Mouse (Mus musculus) layer of hippocampus, adult 8-10 months (tissue): Measurements from ENCODE around the gene Gm20390. TPM values are rescaled to one million over a fixed set of nuclear protein-coding genes. Genes with fewer than 3 reads are reported as not detected.
"Not testable (repeated sequence)": the region's sequence is repeated elsewhere in the genome, so short reads cannot be mapped to it uniquely, and the experiment has no call there.

Experiments
- DNase-seq, 2 experiments: peaks; one replicate each; pipeline ENCODE4 v3.0.0; 2022; ENCODE audit warnings: low spot score in 2 of 2
- total RNA-seq, 4 experiments: library from RNA; stranded (reverse); gene quantifications; 2 replicates each; pipeline ENCODE4 v1.2.4; 2022

Gm20390 gene
- total RNA-seq, 4 experiments from 2014 or later: 86.0 to 119 (median 96.1) TPM

DNA sequence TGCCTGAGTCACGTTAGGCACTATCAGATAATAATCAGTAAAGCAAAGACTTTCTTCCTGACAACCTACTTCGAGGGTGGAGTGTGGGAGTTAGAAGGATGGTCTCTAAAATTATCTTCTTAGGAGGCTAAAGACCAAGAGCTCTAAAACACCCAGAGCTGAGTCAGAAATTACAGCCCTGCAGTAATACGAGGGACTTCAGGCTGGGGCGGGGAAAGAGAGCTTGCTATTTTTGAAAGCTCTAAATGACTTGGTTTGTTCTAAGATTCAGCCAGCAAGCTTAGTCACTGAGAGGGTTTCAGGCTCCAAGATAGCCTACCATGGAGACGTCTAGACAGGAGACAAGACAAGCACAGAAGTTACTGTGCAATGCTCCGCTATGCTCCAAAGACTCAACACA lies 2.7 kb downstream of the Gm20390 start:
- DNase-seq: no peak

DNA sequence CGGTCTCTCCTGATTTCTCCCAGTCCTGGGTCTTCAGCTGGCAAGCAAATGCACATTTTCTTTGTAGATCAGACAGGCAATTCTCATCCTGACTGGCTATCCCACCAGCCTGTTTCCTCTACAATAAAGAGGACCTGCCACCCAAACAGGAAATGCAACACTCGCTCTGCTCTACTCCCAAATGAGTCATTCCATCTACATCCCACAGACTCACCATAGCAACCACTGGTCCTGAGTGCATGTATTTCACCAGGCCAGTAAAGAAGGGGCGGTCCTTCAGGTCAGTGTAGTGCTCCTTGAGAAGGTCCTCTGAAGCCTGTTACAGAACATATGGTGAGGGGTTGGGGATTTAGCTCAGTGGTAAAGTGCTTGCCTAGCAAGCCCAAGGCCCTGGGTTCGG lies 5.1 kb downstream of the Gm20390 start:
- DNase-seq: no peak

DNA sequence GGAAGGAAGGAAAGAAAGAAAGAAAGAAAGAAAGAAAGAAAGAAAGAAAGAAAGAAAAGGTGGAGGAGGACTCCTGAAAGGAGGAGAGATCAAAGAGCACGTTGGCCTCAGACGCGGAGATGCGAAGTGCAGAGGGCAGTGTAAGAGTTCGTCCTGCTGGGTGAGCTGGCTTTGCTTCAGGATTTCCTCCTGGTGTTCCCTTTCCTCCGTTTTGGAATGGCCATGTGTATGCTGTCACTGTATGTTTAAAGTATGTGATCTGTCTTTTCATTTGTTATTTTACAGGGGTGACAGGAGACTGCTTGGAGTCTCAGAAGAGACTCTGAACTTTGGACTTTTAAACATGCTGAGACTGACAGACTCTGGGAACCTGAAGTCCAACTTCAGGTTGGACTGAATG lies 6.6 kb downstream of the Gm20390 start:
- DNase-seq: no peak

DNA sequence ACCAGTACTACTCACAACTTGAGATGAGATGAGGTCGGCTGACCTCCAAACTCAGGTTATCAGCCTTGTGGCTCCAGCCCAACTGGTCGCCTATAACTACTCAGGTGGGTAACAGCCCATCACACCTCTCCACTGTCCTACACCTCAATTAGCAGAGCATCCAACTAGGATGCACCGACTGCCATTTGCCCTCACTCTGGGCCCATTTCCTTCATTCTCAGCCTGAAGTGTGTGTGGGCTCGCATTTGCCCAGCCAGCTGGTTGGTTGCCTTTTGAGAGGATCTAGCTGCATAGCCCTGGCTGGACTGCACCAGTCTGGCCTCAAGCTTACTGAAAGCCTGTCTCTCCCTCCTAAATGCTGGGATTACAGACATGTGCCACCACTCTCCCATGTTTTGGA lies 10.3 kb downstream of the Gm20390 start:
- DNase-seq: no peak

DNA sequence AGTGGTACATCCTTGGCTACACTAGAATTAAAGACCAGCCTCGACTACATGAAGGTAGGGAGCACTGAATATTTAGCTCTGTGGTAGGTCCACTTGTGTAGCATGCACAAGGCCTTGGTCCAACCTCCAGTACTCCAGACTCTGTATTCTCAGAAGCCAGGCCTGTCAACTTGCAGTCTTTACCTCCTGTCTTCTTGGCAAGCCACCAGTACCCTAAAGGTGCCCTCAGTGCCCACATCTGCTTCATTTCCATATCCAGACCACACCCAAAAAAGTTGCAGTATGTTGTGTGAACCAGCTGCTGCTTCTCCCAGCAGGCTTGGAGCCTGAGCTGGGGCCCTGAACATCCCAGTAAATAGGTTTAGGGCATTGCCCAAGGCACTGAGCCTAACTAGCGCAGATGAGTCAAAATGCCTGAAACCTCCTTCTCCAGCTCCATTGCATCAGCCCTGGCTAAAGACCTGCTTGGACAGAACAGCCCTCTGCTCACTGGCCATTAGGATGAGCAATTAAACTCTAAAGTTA lies 11.0 kb downstream of the Gm20390 start:
- DNase-seq: no peak

DNA sequence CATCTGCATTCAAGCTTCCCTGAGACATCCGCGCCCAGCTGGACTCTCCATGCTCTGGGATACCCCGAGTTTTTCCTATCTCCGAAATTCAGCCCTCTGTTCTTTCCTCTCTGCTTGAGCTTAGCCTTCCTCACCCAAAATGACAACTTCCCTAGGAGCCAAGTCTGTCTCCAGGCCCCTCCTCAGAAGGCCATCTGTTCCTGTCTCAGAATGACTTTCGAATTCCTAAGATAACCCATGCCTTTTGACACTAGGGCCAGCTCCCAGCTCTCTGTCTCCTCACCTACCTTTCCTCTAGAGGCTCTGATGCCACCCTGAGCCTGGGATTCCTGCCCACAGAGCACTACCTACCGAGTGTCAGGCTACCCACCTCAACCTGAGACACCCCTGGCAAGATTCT lies 11.9 kb downstream of the Gm20390 start, which contains the start of gene Nme2:
Nme2 (minus strand) TSS at position 101 of the 400 bp plus-strand sequence.
- no peak for DNase-seq

DNA sequence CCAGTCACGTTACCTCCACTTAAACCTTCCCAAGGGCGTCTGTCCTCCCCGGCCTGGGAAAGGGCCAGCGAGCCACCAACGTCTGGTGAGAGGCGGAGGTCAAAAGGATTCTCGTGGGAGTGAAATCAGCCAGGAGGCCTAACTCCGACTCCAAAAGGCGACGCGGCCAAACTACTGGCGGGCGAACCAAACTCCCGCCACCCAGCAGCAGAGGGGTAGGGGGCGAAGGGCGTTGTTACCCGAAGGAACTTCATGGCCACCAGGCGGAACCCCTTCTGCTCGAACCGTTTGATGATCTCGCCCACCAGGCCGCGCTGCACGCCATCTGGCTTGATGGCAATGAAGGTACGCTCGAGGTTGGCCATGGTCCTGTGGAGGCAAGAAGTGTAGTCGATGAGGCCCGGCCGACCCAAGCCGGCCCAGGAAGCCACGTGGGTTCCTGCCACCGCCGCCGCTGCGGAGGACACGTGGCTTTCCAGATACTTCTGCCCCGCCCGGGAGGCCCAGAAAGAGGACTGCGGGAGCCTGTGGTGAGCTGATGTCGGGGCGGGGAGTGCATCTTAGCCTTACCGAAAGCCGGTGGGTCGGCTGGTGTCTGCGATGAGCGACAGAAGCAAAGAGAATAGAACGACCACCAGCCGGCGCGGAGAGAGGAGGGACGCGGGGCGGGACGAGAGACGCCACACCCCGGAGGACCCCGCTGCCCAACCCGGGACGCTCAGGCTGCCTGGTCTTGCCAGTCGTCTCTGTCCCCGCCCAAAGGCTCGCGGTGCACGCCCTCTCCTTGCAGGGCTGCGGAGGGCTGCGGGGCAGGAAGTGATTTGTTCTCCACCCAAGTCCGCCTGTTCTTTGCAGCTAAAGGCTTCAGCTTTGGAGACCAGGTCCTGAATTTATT lies 12.6 kb downstream of the Gm20390 start:
- peak; percentile 80 to 85 for DNase-seq

DNA sequence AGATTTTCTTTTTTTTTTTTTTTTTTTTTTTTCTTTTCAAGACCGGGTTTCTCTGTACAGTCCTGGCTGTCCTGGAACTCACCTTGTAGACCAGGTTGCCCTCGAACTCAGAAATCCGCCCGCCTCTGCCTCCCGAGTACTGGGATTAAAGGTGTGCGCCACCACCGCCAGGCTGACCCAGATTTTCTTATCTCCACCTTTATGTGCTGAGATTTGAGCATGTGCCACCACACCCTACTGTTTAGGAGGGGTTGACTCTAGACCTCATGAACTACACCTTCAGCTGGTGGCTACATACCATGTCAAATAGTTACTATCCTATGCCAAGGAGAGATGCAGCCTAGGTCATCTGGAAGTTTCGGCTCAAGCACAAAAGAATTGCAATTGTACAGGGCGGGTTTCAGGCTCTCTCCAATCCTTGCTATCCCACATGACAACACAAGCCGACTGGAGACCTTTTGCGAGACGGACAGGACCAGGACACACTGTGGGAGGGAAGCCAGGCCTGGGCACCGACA lies 13.3 kb downstream of the Gm20390 start:
- peak in 1 of 2 experiments; percentile 24 for DNase-seq

DNA sequence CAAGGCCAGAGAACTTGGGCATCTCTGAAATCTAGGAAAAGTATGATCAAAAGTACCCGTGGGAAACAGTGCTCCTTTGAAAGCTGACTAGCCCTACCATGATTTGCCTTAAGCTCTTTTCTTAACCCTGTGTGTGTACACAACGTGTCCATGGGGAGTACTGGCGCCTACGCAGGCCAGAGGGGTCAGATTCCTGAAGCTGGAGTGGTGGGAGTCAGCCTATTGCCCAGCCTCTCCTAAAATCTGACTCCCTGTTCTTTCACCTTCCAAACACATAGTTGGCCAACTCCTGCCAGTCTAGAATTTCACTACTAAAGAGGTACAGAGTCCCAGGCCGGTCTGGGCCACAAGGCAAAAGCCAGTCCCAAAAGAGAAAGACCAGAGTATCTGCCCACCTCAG lies 15.7 kb downstream of the Gm20390 start:
- DNase-seq: no peak

DNA sequence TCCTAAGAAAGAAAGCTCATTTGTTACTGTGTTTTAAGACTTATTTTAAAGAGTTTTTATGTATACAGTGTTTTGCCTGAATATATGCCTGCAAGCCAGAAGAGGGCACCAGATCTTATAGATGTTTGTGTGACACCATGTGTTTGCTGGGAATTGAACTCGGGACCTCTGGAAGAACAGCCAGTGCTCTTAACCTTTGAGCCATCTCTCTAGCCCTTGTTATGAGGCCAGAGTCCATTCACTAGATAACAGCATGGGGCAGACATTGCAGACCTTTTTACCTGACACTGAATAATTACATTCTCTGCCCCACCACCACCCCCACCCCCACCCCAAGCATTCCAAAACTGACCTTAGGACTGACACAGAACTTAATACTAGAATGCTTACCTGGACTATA lies 18.0 kb downstream of the Gm20390 start:
- DNase-seq: no peak

DNA sequence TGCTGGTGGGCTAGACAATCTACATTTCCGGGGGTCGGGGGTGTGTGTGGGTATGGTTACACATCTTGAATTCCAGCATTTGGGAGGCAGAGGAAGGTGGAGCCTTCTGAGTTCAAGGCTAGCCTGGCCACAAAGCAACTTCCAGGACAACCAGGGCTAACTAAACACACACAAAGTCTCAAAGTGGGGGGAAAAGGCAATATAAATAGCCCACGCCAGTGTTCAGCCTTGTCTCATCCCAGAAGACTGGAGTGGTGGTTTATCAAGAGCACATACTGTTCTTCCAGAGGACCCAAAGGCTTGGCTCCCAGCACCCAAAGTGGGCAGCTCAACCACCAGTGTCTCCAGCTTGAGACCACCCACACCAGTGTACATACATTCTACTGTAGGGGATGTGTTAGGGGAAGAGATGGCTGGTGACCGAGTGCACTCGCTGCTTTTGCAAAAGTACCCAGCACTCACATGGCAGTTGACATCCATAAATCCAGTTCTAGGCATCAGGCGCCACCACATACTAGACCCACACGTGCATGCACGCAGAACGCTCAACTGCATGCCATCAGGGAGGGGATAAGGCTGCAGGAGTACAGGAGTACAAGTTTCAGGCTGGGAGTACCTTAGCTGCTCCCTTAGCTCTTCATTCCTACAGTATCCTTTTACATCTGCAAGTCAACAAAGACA lies 19.1 kb downstream of the Gm20390 start:
- no peak for DNase-seq

DNA sequence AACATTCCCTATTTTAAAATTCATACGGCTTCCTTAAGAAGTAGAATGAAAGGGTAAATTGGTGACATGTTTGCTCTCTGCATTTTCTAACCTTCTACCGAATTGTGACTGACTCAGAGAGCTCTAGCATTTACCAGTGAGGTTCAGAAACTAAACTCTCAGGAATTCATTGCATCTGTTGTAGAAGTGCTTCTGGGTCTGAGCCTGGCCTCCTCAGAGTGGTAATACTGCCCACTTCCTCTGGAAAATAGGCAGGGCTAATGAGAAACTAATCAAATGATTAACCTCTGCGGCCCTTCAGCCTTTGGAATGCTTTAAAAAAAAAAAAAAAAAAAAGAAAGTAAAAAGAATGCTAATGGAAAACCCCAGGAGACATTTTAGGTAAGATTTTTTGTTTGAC lies 23.1 kb downstream of the Gm20390 start:
- no peak for DNase-seq

DNA sequence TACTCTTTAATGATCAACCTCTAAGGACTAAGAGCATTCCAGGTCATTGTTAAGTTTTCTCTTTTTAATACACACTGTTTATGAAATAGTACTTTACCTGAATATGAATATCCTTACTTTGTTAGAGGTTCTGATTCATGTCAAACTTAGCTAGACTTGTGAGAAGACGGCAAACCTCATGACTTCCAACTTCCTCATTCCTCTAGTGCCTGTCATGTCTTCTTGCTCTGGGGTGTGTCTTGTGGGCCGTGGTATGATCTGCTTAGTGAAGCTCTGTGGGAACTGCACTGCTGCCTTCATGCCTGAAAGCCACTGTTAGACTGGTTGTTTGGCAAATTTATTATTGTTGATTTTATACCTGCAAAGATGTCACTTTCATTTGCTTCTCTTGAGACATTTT lies 27.2 kb downstream of the Gm20390 start:
- no peak for DNase-seq

DNA sequence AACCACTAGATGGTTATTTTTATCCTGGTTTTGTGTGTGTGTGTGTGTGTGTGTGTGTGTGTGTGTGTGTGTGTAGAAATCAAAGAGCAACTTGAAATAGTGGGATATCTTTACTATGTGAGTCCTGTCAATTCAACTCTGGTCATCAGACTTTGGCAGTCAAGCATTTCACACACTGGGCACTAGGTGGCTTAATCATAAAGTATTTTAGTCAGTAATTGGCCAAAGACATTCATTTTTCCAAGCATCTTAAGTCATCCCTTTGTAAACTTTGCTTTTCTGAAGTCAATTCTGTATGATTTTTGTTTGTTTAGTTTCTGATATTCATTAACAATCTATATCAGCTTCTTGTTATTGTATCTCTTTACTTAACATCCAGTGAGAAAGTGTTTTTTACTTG lies 39.0 kb downstream of the Gm20390 start:
- DNase-seq: no peak

DNA sequence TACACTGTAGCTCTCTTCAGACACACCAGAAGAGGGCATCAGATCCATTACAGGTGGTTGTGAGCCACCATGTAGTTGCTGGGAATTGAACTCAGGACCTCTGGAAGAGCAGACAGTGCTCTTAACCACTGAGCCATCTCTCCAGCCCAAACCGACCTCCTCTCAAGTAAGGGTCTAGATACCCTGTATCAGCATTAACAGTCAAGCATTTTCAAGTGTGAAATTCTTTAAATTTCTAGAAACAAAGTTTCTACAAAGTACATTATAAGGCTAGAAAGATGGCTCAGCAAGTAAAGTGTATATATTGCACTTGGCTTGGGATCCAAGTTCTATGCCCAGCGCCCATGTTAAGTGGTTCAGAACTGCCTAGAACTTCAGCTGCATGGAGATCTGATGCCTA lies 53.1 kb downstream of the Gm20390 start:
- not testable (repeated sequence) for DNase-seq

DNA sequence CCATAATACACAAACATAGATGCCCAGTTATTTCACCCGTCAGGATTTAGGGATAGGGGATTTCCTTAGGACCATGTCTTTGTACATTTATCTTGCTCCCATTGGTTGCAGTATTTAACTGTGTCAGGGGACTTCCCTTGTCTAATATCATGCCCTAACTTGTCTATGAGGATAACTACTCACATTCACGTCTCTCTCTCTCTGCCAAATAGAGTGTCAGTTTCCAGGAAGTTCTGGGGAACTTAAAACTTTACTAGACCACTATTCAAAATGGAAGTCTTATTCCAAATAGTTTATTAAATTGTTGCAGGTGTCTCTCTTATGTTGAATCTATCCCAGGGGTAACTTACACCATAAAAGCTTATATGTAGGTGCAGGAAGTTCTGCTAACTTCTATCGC lies 56.5 kb downstream of the Gm20390 start:
- DNase-seq: no peak

DNA sequence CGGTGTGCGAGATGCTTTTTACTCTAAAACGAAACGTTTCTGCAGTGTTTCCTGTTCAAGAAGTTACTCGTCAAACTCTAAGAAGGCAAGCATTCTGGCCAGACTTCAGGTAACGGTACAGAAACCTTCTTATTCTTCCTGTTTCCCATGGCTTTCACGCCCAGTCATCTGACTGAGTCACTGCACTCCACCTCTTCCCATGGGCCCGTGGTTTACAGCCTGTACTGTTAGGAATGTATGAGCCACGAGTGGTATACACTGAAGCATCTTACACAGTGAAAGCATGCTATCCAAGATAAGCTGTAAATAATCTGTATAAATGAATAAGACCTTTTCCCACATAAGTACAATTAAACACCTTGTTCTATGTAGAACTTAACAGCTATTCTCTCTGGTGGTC lies 59.3 kb downstream of the Gm20390 start:
- DNase-seq: no peak

DNA sequence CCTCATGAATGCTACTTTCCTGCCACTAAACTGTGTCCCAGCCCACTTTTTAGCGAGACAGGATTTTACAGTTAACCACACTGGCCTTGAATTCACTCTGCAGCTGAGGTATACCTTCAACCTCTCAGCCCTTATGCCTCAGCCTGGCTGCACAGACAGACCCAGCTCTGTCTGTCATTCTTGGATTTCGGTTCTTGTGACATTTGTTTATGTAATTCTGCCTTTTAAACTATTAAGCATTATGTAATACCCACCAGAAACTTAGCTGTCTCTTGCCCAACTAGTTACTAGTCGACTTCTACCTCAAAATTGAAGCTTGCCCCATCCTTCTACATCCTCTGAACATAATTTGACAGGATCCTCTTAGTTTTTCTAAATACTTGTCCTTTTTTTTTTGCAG lies 60.3 kb downstream of the Gm20390 start:
- no peak for DNase-seq

DNA sequence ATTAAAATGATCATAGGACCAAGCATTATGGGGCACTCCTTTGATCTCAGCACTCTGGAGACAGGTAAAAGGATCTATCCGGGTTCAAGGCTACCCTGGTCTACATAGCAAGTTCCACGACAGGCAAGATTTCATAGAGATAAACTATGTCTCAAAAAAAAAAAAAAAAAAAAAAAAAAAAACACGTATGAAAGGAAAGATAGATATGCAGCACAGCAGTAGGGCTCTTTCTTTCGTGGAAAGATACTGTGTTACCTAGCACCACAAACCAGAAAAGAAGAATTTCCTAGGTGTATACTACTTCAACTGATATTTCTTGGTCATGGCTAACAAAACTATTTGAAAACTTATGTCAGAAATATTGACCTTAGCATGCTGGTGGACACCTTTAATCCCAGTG lies 61.3 kb downstream of the Gm20390 start:
- DNase-seq: no peak
